8 mouse cellular contexts compared by ENCODE assay signal in genomic region chr6:108408053-108408452, GRCm38 (mm10).
DNase-seq lines count a peak whose midpoint lies in the region; ATAC-seq lines count a peak whose summit lies in the region.

No protein-coding gene starts in this region.

- DNase-seq in gastrocnemius, postnatal 10 days = peak; percentile 25
- DNase-seq in gastrocnemius, adult 8-10 months (ENCODE audit: low spot score in 2 of 2) = no peak
- peak; percentile 89 for DNase-seq in NIH3T3 (ENCODE audit: low read depth)
- peak; percentile 34 to 52 for DNase-seq in heart, postnatal 36 days
- peak; percentile 64 for DNase-seq in large intestine, adult 2 months (ENCODE audit: low read depth, low spot score)
- DNase-seq in lung, postnatal 36 days = peak; percentile 72
- peak; percentile 28 to 43 for DNase-seq in spleen, postnatal 10 days (ENCODE audit: low spot score in 2 of 2)

- 94% methylated on average over 3 of the region's 3 CpGs for WGBS in large intestine, adult 2 months

- intact Hi-C loops in heart, postnatal 36 days (cut with DNase I) = loop anchor here (1.0 to 5.0 kb wide), 2 partner anchors 41 to 310 kb away; no protein-coding TSS in a partner anchor

- ATAC-seq in common myeloid progenitor, adult 5-6 weeks (replicated peaks; ENCODE audit: low read depth, poor library complexity, severe bottlenecking) = peak; percentile 92

Comparison
In these comparisons a context has a peak if more than half of its experiments do, and no peak if none do; other contexts are left out.
1. DNase-seq: peak in gastrocnemius, postnatal 10 days (single experiment), NIH3T3 (single experiment), heart, postnatal 36 days (2 of 2), large intestine, adult 2 months (single experiment), lung, postnatal 36 days (single experiment) and spleen, postnatal 10 days (2 of 2); none in gastrocnemius, adult 8-10 months (0 of 2).